Mouse (Mus musculus) lung, postnatal 0 days (tissue): ENCODE results near the gene Hunk. TPM values are rescaled to one million over a fixed set of nuclear protein-coding genes. Genes with fewer than 3 reads are reported as not detected.

Source experiments
- ATAC-seq: fragments of 200-750 bp; cut with Nextera tagmentation; 2 replicates; pipeline ENCODE4 v1.8.0; 2017; ENCODE audit warnings: moderate library complexity
- DNase-seq: peaks from one replicate; pipeline ENCODE4 v3.0.0-alpha.2; 2016; ENCODE audit warnings: low spot score
- H3K27ac ChIP-seq: fragments of 300-500 bp; sonication (generic); 2 replicates; pipeline ENCODE4 v1.5.1; 2014; ENCODE audit warnings: antibody characterized with exemption, mild to moderate bottlenecking, low read length, mixed read lengths
- H3K27me3 ChIP-seq: fragments of 300-500 bp; sonication (generic); replicated peaks from 2 replicates; pipeline ENCODE4 v1.6.1; 2014; ENCODE audit warnings: low read length, mixed read lengths; ENCODE audit not compliant: insufficient read depth
- H3K36me3 ChIP-seq: fragments of 300-500 bp; sonication (generic); 2 replicates; pipeline ENCODE4 v1.6.1; 2014; ENCODE audit warnings: low read length, mixed read lengths; ENCODE audit not compliant: insufficient read depth
- H3K4me1 ChIP-seq: fragments of 300-500 bp; sonication (generic); 2 replicates; pipeline ENCODE4 v1.6.1; 2014; ENCODE audit warnings: antibody characterized with exemption, low read depth, low read length, mixed read lengths; ENCODE audit not compliant: insufficient read depth
- H3K4me2 ChIP-seq: fragments of 300-500 bp; sonication (generic); replicated peaks from 2 replicates; pipeline ENCODE4 v1.6.1; 2014; ENCODE audit warnings: low read depth, mild to moderate bottlenecking, low read length, moderate library complexity, mixed read lengths
- H3K4me3 ChIP-seq: fragments of 300-500 bp; sonication (generic); 2 replicates; pipeline ENCODE4 v1.5.1; 2014; ENCODE audit warnings: low read depth, low read length
- H3K9ac ChIP-seq: fragments of 300-500 bp; sonication (generic); replicated peaks from 2 replicates; pipeline ENCODE4 v1.6.1; 2014; ENCODE audit warnings: low read depth, mild to moderate bottlenecking
- H3K9me3 ChIP-seq: fragments of 300-500 bp; sonication (generic); 2 replicates; pipeline ENCODE4 v1.6.1; 2016; ENCODE audit warnings: low read length, mixed read lengths
- CTCF ChIP-seq: IDR thresholded peaks from 2 replicates; pipeline ENCODE4 v1.5.1; 2016; ENCODE audit warnings: antibody characterized with exemption, mild to moderate bottlenecking
- EP300 ChIP-seq: IDR thresholded peaks from 2 replicates; pipeline ENCODE4 v1.6.1; 2016; ENCODE audit warnings: antibody characterized with exemption, mild to moderate bottlenecking, control low read depth
- WGBS: fragments of 180-500 bp; shearing (Covaris S2); extraction: QIAGEN DNeasy Blood & Tissue Kit; methylation state at CpG from one replicate; pipeline ENCODE4 v1.1.7; 2014; 5-methylcytosine and 5-hydroxymethylcytosine counted together
- polyA plus RNA-seq: library from polyadenylated mRNA; unstranded; fragments of >200 nt; fragmentation: Nextera tagmentation; extraction: Ambion mirVana; gene quantifications from 2 replicates; pipeline ENCODE4 v1.2.1, GENCODE M21; 2015

Hunk gene
- polyA plus RNA-seq, 1 experiment from 2014 or later = 6.4 TPM

GRCm38 (mm10) chr16:90517041-90517440 lies 131.2 kb downstream of the Hunk start:
- no peak overlapping the region for H3K4me3 ChIP-seq
- no peaks in the 10 kb centered on the region for H3K27me3 ChIP-seq
- H3K27ac ChIP-seq = no peak overlapping the region; the same call in 1 of the 2 replicates
- DNase-seq (peak; percentile 44), ATAC-seq (peak; percentile 32; the same call in 1 of the 2 replicates)
- no peaks in the 10 kb centered on the region for H3K9me3 ChIP-seq
- H3K4me2 ChIP-seq = no peak overlapping the region
- no peak for TF ChIP-seq EP300
- TF ChIP-seq CTCF = no peak
- 25% methylated on average over 9 of the region's 9 CpGs for WGBS
- H3K9ac ChIP-seq = no peak overlapping the region
- no peaks in the 10 kb centered on the region for H3K36me3 ChIP-seq
- H3K4me1 ChIP-seq = no peaks in the 10 kb centered on the region

GRCm38 (mm10) chr16:90518232-90518631 lies 132.4 kb downstream of the Hunk start:
- Histone ChIP-seq H3K9me3 (no peaks in the 10 kb centered on the region), H3K36me3 (no peaks in the 10 kb centered on the region), H3K4me1 (no peaks in the 10 kb centered on the region), H3K27ac (no peak overlapping the region), H3K4me3 (no peak overlapping the region), H3K4me2 (no peak overlapping the region), H3K27me3 (no peaks in the 10 kb centered on the region), H3K9ac (no peak overlapping the region)
- peak; percentile 29 for ATAC-seq
- peak; percentile 43 for DNase-seq
- 63% methylated on average over 8 of the region's 8 CpGs for WGBS
- TF ChIP-seq EP300 (no peak), CTCF (no peak)

- no peak for TF ChIP-seq CTCF
- no peak overlapping the region for H3K27ac ChIP-seq
- no peaks in the 10 kb centered on the region for H3K27me3 ChIP-seq
- WGBS = 49% methylated on average over 13 of the region's 13 CpGs
- H3K4me2 ChIP-seq = no peak overlapping the region
- ATAC-seq (no peak; the same call in 1 of the 2 replicates), DNase-seq (no peak)
- H3K4me3 ChIP-seq = no peak overlapping the region
- no peaks in the 10 kb centered on the region; the same call in 1 of the 2 replicates for H3K4me1 ChIP-seq
- no peaks in the 10 kb centered on the region for H3K36me3 ChIP-seq
- no peak overlapping the region for H3K9ac ChIP-seq
- H3K9me3 ChIP-seq = no peaks in the 10 kb centered on the region
These were observed 133.0 kb downstream of the Hunk start for GRCm38 (mm10) chr16:90518732-90519295.

- no peaks in the 10 kb centered on the region for H3K36me3 ChIP-seq
- no peaks in the 10 kb centered on the region for H3K27me3 ChIP-seq
- no peak overlapping the region for H3K27ac ChIP-seq
- H3K9ac ChIP-seq = no peak overlapping the region
- WGBS = 26% methylated on average over 10 of the region's 10 CpGs
- no peaks in the 10 kb centered on the region; the same call in 1 of the 2 replicates for H3K4me1 ChIP-seq
- TF ChIP-seq EP300 = no peak
- TF ChIP-seq CTCF = no peak
- DNase-seq = no peak
- no peak for ATAC-seq
- H3K4me2 ChIP-seq = no peak overlapping the region
- H3K9me3 ChIP-seq = no peaks in the 10 kb centered on the region
- H3K4me3 ChIP-seq = no peak overlapping the region
These were observed 135.6 kb downstream of the Hunk start for GRCm38 (mm10) chr16:90521191-90521950.

- Histone ChIP-seq H3K4me1 (no peaks in the 10 kb centered on the region; the same call in 1 of the 2 replicates), H3K27ac (no peak overlapping the region), H3K36me3 (no peaks in the 10 kb centered on the region), H3K9ac (no peak overlapping the region), H3K9me3 (no peaks in the 10 kb centered on the region), H3K4me3 (no peak overlapping the region), H3K4me2 (no peak overlapping the region), H3K27me3 (no peaks in the 10 kb centered on the region)
- TF ChIP-seq EP300 = no peak
- no peak for TF ChIP-seq CTCF
- ATAC-seq (no peak), DNase-seq (no peak)
- WGBS = 39% methylated on average over 3 of the region's 3 CpGs
These were observed 136.1 kb downstream of the Hunk start for GRCm38 (mm10) chr16:90521951-90522255.

GRCm38 (mm10) chr16:90522575-90522974 lies 136.8 kb downstream of the Hunk start:
- 80% methylated on average over 1 of the region's 1 CpGs for WGBS
- H3K4me3 ChIP-seq = no peak overlapping the region
- no peak overlapping the region for H3K27ac ChIP-seq
- no peaks in the 10 kb centered on the region for H3K27me3 ChIP-seq
- no peak overlapping the region for H3K4me2 ChIP-seq
- H3K4me1 ChIP-seq = no peaks in the 10 kb centered on the region; the same call in 1 of the 2 replicates
- no peaks in the 10 kb centered on the region for H3K9me3 ChIP-seq
- DNase-seq (no peak), ATAC-seq (no peak)
- TF ChIP-seq EP300 = no peak
- TF ChIP-seq CTCF = no peak
- H3K36me3 ChIP-seq = no peaks in the 10 kb centered on the region
- no peak overlapping the region for H3K9ac ChIP-seq
